Mouse (Mus musculus) adipocyte (in vitro differentiated cells): Measurements from ENCODE around the gene Itpa.

Experiments
- DNase-seq: peaks from one replicate; pipeline ENCODE4 v3.0.0-alpha.2; 2016; ENCODE audit warnings: low spot score

Gene Itpa

DNA sequence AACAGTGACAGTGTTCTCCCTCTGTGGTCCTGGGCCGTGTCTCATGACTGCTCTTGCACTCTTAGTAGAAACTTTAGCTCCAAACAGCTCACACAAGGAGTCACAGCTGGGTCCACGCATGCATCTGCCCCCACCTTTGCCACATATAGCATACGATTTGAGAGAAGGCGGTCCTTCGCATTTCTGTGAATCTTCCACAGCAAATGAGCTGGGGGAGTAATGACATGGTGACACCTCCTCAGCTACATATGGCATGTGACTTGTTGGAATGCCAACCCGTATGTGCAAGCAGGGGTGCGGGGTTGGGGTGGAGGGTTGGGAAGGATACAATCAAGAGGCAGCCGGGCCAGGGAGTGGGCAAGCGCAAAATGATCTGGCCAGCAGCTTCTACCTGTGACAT is 10.9 kb upstream of the Itpa start:
- no peak for DNase-seq

DNA sequence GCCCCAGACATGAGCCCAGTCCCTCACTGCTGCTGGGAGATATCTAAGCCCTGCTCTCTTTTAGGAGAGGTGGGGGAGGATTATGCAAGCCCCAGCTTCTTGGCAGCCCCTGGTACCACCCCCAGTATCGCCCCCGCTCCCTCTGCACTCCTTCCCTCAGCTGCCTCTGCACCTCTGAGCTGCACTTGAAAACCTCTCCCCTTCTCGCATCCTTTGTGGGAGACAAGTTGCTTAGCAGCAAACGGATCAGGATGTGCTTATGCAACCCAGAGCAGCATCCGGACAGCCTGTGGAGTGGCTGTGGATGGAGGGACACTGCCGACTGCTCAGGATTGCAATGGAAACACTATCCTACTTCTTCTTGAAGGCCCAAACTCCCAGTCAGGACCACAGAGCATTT is 9.9 kb upstream of the Itpa start:
- DNase-seq = no peak

DNA sequence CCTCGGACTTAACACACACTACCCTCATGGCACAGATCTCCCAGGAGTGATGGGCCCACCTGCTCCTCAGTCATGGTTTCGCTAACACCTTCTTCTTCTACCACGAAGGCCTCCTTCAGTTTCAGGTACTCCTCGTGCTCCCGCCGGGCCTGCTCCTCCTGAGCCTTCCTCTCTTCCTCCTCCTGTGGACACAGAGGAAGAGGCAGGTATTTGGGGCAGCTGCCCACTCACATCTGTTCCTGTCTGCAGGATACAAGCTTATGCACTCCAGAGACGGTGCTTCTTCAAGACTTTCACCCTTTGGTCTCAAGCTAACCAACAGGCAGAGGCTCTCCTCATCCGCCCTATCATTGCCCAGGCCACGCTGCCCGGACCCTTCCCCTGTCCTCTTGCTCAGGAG is 8.9 kb upstream of the Itpa start:
- DNase-seq = no peak

DNA sequence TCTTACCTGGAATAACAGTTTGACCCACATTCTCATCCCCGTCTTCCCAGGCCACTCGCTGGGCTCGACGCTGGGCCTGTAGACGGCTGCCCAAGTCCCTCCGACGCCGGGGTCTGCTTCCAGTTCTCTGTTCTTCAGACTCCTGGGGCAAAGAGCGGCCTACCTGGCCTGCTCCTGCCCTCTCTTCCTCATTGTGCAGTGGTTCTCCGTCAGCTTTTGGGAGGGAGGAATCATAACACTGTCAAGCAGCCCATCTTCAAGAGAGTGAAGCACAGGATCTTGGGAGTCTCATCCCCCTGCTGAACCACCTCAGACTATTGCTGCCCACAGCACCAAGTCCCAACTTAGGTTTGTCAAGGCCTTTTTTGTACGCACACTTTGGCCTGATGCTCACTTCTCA is 4.1 kb upstream of the Itpa start:
- DNase-seq = no peak

DNA sequence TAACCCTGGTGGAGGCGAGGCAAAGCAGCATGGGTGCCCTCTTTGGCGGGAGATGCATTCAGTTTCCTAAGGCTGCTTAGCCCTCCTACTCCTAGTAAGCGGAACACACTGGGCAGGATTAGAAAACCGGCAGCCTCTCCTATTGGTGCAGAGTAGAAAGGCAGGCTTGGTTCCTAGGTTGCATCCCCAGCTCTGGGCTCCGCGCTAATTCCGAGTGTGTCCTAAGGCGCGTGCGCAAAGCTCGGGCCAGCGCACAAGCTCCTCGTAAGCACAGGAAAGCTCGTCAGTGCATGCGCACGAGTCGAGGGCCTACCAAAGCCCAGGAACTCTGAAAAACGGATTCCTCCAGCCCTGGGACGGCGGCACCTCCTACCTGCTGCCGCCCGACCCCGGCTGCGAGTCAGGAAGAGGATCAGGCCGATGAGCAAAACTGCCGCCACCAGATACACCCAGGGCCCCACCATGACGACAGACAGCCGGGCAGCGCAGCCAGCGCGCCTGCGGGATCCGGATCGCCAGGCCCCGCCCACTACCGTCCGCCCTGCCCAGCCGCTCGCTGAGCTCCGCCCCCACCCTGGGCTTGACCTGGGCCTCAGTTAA is 3.2 kb upstream of the Itpa start, which contains the start of gene Ddrgk1:
Ddrgk1 (minus strand) TSS at position 558 of the 600 bp plus-strand sequence.
- DNase-seq = peak; percentile 98

DNA sequence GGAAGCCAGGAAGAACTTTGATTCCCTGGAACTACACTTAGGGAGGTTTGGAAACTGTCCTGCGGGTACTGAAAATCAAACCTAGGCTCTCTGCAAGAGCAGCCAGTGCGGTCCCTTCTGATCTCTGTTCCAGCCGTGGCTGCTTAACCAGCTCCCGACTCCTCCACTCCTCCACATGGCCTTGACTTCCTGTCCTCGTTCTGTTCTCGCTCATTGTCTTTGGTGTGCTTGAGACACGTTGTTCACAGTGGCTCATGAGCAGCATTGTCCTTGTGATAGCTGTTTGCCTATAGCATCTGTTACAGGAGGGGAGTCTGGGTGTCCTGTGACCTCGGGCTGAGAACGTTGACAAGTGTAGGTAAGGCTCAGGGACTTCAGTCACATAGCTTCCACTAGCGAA is 9.8 kb downstream of the Itpa start:
- DNase-seq = no peak

DNA sequence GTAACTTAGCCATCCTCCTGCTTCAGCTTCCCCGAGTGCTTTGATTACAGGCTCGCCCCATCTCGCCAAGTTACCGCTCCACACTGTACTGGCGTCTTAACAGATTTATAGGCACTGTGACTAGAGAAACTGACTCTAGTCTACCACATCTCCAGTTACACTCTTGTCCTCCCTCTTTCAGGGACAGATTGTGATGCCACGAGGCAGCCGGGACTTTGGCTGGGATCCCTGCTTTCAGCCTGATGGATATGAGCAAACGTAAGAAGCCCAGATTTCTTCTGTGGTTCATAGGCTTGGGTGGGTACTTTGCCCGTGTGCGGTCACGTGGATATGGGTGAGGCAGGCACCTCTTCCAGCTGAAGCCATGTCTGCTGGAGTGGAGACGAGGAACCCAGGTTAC is 11.7 kb downstream of the Itpa start:
- no peak for DNase-seq

DNA sequence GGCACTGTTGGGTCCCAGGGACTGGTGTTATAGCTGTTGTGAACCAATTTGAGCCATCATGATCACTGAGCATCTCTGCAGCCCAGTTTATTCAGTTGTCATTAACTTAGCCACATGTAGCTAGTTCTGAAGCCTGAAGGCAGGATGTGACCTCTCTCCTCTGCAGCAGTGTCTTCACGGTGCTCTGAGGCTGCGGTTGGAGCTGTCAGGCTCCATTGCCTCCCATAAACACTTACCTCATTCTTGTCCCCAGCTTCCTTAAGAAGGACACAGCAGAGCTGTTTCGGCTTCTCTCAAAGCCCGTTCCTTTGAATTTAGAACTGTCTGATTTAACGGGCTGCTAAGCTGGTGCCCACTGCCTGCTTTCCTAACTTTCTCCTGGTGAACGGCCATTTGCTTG is 12.5 kb downstream of the Itpa start:
- no peak for DNase-seq

DNA sequence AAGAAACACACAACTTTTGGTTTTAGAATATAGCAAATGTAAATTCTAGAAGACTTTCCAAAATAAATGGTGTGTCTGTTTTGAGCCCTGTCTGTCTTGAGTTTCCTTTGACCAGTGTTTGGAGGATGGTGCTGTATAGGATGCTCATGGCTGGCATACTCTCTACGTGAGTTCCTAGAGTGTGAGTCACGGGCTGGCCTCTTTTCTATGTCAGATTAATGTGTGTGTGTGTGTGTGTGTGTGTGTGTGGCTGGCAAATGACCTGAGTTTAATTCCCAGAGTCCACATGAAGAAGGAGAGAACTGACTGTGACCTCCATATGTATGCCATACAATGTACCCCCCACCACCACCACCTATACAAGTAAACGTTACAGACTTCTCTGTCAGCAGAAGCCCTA is 14.1 kb downstream of the Itpa start:
- no peak for DNase-seq

DNA sequence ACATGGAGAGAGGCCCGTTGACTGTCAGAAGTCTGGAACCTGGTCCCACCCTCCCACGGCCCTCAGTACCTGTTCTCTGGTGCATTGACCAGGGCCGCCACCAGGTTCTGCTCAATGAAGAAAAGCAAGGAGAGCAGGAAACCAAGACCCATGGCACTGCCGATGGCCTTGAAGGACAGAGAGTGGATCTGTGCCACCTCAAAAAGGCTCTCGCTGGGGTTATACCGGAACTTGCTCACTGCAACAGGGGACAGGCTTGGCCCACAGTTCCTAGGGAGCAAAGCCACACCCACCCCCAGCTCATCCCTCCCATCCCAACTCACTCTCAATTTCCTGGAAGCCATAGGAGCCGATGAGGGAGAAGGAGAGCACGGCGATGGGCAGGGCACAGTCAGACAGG is 18.0 kb downstream of the Itpa start:
- DNase-seq = no peak

DNA sequence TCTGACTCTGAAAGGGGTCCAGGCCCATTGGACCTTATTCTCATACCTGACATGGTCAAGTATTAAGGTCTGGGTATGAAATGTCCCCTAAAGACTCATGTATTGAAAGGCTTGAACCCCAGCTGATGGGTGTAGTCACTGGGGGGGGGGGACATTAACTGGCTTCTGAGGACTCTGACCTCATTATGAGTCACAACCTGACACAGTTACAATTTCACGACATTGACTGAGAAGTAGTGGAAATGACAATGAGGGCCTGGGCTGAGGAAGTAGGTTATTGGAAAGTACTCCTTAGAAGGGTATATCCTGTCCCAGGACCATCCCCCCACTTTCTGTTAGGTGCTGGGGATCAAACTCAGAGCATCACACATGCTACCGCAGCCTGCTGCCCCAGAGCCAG is 21.6 kb downstream of the Itpa start:
- DNase-seq = no peak

DNA sequence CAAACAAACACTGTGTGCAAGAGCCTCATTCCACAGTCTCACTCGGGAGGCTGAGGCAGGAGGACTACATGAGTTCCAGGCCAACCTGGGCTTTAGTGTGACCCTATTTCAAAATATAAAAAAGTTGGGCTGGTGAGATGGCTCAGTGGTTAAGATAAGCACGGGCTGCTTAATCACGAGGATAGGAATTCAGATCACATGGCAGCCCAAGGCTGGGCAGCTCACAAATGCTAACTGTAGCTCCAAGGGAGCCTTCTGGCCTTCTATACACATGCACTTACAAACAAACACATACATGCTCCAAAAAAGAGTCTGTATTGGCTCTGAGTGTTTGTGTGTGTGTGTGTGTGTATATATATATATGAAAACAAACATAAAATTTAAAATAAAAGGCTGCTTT is 26.2 kb downstream of the Itpa start:
- DNase-seq = no peak

DNA sequence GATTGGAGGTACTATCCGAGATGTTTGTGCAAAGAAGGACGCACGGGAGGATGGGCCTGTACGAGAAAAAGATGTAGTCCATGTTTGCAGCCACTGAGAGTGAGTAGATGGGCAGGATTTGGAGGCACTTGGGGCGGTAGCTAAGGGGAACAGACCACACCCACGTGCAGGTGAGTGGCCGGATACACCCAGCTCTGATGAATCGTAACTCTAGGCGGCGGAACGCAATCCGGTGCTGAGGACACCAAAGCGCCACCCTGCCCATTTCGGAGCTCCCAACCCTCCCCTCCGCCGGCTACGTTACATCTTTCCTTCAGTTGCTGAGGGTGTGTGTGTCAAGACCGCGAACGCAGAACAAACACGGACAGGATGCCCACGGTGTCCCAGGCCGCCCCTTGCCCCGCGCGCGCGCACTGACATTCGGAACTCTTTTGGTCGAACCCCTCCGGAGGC is 29.3 kb downstream of the Itpa start:
- no peak for DNase-seq

DNA sequence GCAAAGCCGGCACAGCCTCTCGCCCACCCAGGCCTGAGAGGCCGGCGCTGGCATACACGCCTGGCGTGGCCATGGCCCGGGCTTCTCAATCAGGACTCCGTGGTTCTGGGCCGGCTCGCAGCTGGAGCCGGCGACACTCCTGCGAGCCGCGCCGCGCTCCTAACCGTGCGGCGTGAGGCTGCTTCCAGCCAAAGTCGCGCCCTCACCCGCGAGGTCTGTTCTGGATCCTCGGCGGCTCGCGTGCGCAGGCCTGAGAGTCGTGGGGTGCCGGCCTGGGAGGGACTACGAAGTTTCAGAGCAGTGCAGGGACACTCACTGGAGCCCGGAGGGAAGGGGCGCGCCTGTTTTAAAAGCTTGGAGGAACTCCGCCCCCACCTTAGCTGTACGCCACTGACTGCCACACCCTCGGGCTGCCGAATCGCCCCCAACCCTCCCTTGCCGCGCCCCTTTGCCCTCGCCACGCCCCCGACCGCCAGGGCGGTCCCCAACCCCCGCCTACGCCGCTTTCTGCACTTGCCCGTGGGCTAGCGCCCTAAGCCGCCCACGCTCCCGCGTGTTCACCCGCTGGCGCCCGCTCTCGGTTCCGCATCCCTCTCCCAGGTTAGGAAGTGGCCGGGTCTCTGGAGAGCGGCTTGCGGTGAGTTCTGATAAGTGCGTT is 29.9 kb downstream of the Itpa start, which contains the start of gene Slc4a11:
Slc4a11 (minus strand) TSS at position 367 of the 658 bp plus-strand sequence.
- no peak for DNase-seq

DNA sequence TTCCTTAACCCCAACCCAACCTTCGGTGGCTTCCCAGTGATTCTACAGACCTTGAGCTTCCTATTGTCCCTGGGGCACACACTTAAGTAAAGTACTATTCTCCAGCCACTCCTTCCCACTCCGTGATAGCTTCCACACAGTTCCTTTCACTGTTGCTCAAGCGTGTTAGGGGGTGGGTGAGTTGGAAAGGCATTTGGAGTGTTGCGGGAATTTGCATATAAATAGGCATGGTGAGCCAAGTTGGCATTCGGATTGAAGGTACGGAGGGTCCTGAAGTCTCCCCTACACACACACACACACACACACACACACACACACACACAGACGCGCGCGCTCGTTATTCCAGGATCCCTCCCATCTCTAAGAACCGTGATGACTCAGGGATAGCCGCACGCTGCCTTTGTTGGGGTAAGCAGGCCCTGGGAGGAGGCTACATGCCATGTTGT is 30.4 kb downstream of the Itpa start:
- DNase-seq = no peak

DNA sequence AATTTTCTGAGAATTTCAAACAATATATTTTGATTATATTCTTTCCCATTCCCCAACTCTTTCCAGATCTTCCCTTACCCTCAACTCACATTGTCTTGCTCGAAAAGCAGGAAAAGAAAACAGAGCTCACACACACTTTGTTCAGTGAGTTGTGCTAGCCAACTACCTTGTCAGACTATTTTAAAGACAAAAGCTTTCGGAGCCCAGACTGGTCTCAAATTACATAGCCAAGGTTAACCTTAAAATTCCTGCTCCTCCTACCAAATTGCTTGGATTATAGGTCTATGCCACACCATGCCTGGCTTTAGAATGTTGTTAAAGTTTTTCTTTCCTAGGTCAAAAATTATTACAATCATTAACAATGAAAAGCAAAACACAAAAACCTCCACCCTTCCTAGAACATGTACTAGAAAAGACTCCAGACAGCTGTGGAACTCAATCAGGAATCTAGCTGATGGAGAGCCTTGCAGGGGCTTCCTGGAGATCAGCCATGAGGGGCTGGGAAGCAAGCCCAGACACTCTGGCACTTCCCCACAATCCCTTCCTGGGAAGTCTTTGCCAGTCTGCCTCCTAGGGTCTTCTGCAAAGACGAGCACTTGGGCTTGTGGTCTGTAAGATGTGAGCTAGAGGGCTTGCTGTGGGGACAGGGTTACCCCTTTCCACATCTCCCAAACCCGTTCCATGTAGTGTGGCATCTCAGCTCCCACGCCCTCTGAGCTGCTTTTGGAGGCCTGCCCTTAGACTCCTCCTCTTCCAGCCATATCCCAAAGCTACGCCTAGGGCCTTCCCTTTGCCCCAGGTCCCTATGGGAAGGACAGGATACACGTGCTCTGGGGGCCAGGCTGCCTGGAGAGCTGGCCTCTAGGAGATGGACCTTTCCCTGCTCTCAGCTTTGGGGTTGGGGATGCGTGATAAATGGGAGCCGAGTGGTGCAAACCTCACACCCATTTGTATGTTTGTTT is 36.9 kb downstream of the Itpa start:
- DNase-seq = peak; percentile 49

DNA sequence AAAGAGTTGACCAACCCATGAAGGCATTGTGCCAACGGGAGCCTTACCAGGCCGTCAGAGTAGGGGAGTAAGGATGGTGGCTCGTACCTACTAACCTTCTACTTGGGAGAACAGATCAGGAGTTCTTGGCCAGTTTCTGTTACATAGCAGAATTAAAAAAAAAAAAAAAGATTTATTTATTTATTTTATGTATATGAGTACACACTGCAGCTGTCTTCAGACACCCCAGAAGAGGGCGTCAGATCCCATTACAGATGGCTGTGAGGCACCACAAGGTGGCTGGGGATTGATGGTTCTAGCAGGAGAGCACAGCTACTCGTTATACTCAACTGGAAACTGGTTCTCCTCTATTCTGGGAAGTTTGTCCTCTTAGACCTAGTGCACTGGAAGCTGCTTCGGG is 37.8 kb downstream of the Itpa start:
- peak; percentile 12 for DNase-seq

DNA sequence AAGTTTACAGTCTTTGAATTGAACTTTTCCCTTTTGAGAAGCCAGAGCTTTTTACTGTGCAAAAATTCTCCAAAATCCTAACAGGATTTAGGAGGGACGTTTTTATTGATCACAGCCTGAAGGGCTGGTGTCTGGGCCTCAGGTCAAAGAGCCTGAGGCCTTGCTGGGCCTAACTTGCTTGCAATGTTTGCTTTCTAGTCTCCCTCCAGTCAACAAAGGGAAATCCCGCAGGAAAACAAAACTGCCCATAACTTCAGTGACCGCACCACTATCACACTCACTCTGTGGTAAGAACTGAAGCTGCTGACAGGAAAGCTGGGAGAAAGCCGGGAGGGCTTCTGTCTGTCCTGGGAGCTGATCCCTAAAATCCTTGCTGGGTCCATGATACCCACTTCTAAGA is 39.2 kb downstream of the Itpa start:
- DNase-seq = no peak

DNA sequence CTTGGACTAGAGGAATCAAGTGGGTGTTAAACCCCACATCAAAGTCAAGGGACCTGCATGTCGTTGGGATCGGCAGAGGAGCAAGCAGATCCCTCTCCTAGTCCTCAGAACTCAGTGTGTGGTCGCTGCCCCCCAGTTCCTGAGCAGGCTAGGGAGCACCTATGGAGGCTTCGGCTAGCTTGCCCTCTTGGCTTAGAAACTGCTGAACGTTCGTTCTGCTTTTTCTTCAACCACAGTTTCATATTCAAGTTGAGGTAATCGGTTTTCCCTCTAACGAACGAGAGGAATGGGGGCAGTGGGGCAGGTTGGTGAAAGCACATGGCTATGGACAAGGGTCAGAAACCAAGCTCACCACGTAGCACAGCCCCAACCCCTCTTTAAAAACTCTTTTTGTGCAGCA is 39.6 kb downstream of the Itpa start:
- DNase-seq = no peak

DNA sequence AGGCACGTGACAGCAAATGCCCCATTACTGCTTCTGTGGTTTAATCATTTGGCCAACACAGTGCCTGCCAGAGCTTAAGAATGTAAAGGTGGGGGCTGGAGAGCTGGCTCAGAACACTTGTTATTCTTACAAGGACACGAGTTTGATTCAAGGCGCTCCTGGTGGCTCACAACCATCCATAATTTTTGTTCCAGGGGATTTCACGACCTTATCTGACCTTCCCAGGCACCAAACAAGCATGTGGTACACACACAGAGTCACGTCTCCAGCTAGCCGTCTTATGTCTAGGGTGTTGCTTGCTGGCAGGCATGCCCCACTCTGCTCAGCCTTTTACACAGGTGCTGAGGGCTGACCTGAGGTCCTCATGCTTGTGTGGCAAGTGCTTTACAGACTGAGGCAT is 50.5 kb downstream of the Itpa start:
- no peak for DNase-seq

DNA sequence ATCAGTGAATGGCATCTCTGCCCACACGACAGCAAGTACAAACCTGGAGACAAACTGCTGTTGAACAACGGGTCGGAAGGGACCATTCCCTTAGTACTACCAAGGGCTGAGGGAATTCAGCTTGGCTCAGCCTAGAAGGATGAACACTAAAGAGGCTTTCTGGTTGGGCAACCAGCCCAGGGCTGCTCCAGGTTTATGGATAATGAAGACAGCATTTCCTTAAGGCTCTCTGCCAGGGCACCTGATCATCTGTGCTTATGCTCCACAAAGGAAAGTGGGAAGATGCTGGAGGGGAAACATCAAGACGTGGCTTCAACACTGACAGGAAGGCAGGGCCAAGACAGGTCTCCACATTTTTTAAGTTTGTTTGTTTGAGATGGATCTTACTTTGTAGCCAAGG is 57.0 kb downstream of the Itpa start:
- DNase-seq = no peak

DNA sequence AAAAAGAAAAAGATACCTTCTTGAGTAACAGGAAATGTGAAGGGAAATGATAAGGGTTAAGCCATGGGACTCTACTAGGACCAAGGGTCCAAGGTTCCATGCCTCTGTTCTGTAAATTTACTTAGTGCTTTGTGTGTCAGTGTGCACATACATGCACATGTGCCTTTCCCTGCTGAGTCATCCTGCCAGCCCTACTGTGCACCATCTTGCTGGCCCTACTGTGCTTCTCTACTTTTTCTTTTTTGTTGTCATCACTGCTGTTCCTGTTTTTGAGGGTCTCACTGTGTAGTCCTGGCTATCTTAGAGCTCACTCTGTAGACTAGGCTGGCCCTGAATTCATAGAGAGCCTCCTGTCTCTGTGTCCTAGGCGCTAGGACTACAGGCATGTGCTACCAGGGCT is 60.3 kb downstream of the Itpa start:
- DNase-seq = no peak
